12 mouse cellular contexts compared by ENCODE assay signal in genomic region chr1:62784084-62784392, GRCm38 (mm10).
A peak's percentile ranks its signal among the peaks of the same experiment; 100 is the strongest.
DNase-seq lines count a peak whose midpoint lies in the region; ATAC-seq lines count a peak whose summit lies in the region.
"Had no signal": no experiment of that assay in that cellular context is flagged by ENCODE, and none has a peak within 500 bp of the region (broad histone marks: within the 10 kb centered on the region; RNA-seq: fewer than 3 reads in every experiment).

No protein-coding gene starts in this region.

- peak; percentile 65 for ATAC-seq in cerebellum, adult (ENCODE audit: insufficient number of reproducible peaks, low FRiP score, low TSS enrichment)
- ATAC-seq in forebrain, embryonic 16.5 days: peak; percentile 47
- ATAC-seq in limb, embryonic 15.5 days (ENCODE audit: insufficient number of reproducible peaks, low FRiP score, low TSS enrichment, low read depth): no peak
- ATAC-seq: inflammation-experienced regulatory T-cells, adult 6 months had no signal

- H3K4me1 ChIP-seq in forebrain, embryonic 16.5 days (replicated peaks; ENCODE audit: control insufficient read depth, insufficient read depth, low read length): peaks cover 24% of the 10 kb centered on the region
- H3K4me1 ChIP-seq in limb, embryonic 15.5 days: peaks cover 20% of the 10 kb centered on the region

- no peak overlapping the region for H3K4me3 ChIP-seq in forebrain, embryonic 16.5 days (replicated peaks; ENCODE audit: low read length)
- no peak overlapping the region for H3K4me3 ChIP-seq in limb, embryonic 15.5 days
- H3K4me3 ChIP-seq: limb, embryonic 12.5 days had no signal

- no peaks in the 10 kb centered on the region for H3K9me3 ChIP-seq in forebrain, embryonic 16.5 days (ENCODE audit: control insufficient read depth, low read length)
- no peaks in the 10 kb centered on the region for H3K9me3 ChIP-seq in limb, embryonic 15.5 days
- H3K9me3 ChIP-seq: limb, embryonic 12.5 days had no signal

- 35% methylated on average over 5 of the region's 5 CpGs for WGBS in forebrain, embryonic 16.5 days
- 48% methylated on average over 5 of the region's 5 CpGs for WGBS in limb, embryonic 15.5 days

- DNase-seq in heart, postnatal 4 days: peak; percentile 20
- DNase-seq in heart, postnatal 25 days (ENCODE audit: low spot score): no peak
- DNase-seq in c-Kit-positive CD71-positive TER-119-positive erythroid progenitor cells, embryonic 14.5 days (ENCODE audit: low spot score): no peak
- no peak for DNase-seq in heart, postnatal 10 days
- no peak for DNase-seq in urinary bladder, postnatal 25 days (ENCODE audit: low spot score)
- DNase-seq: heart, adult 11 months had no signal

- no peak overlapping the region for H3K4me2 ChIP-seq in forebrain, embryonic 16.5 days (ENCODE audit: low read length)
- H3K4me2 ChIP-seq in limb, embryonic 15.5 days: no peak overlapping the region
- H3K4me2 ChIP-seq: limb, embryonic 12.5 days had no signal

- H3K27me3 ChIP-seq in forebrain, embryonic 16.5 days (replicated peaks; ENCODE audit: control insufficient read depth, insufficient read depth, low read length): no peaks in the 10 kb centered on the region
- H3K27me3 ChIP-seq in limb, embryonic 15.5 days: no peaks in the 10 kb centered on the region; the same call in 1 of the 2 replicates

- H3K36me3 ChIP-seq in forebrain, embryonic 16.5 days (ENCODE audit: control insufficient read depth, insufficient read depth): no peaks in the 10 kb centered on the region
- H3K36me3 ChIP-seq in limb, embryonic 15.5 days: peaks cover 31% of the 10 kb centered on the region

- intact Hi-C loops in heart, postnatal 25 days (cut with DNase I): no loop called here
- intact Hi-C loops in heart, postnatal 10 days (cut with DNase I): no loop called here

- H3K27ac ChIP-seq in forebrain, embryonic 16.5 days (ENCODE audit: low read length): peak overlapping the region; percentile 78
- peak overlapping the region; percentile 57; the same call in 1 of the 2 replicates for H3K27ac ChIP-seq in limb, embryonic 15.5 days
- H3K27ac ChIP-seq: limb, embryonic 12.5 days; macrophage had no signal

- no peak overlapping the region for H3K9ac ChIP-seq in forebrain, embryonic 16.5 days (replicated peaks; ENCODE audit: low read depth, low read length)
- no peak overlapping the region for H3K9ac ChIP-seq in limb, embryonic 15.5 days
- H3K9ac ChIP-seq: limb, embryonic 12.5 days had no signal
